Mouse (Mus musculus) kidney, adult 2 months (tissue): Measurements from ENCODE around the gene Nxf2.

Experiments
- CTCF ChIP-seq: fragments of 200-500 bp; conservative IDR thresholded peaks from 2 replicates; pipeline ENCODE4 v1.5.1; 2011; ENCODE audit warnings: low read depth, mild to moderate bottlenecking, control low read depth, low read length, moderate library complexity, mixed read lengths; ENCODE audit not compliant: insufficient read depth, insufficient read length
- POLR2A ChIP-seq: fragments of 200-500 bp; IDR thresholded peaks from one replicate; pipeline ENCODE4 v1.6.1; 2011; ENCODE audit warnings: low read depth, low read length, control low read depth

DNA sequence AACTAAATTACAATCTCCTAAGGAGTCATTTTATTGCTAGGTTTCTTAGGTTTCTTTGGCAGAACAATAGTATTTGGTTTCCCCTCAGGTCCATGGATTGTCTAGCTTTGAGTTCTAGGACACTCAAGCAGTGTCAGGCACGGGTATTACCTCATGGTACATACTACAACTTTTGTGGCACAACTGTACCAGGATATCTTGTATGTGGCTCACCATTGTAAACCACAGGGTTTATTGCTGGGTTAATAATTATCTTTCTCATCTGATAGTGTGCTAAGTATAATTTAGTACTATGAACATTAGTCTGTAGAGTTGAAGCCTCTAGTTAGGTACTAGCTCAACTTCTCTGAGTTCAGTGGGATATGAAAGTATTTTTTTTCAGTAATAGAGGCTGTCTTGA lies 45.3 kb downstream of the Nxf2 start:
- TF ChIP-seq CTCF = no peak
- TF ChIP-seq POLR2A = no peak
